Mouse (Mus musculus) bone marrow macrophage, adult 2 months (primary cell): ENCODE data around the gene Cdk5rap3.

ENCODE experiments used
- CTCF ChIP-seq: IDR thresholded peaks from 2 replicates; pipeline ENCODE4 v1.5.1; 2012; ENCODE audit warnings: low read depth, mild to moderate bottlenecking, low read length, moderate library complexity
- POLR2A ChIP-seq: IDR thresholded peaks from 2 replicates; pipeline ENCODE4 v1.6.1; 2012; ENCODE audit warnings: mild to moderate bottlenecking, low read depth, low read length, borderline replicate concordance

- no peak for TF ChIP-seq CTCF
- TF ChIP-seq POLR2A, result no peak
Measured at GRCm38 (mm10) chr11:96916885-96917396, 645 bp upstream of the Cdk5rap3 start.
